Mouse (Mus musculus) cerebellum, adult 11-12 months (tissue): ENCODE measurements around the gene Gabbr2.
"Not testable (repeated sequence)": the region's sequence is repeated elsewhere in the genome, so short reads cannot be mapped to it uniquely, and the experiment has no call there.

ENCODE experiments used
- DNase-seq: peaks from one replicate; pipeline ENCODE4 v3.0.0; 2022

Gene Gabbr2

GRCm38 (mm10) chr4:46641283-46641682 is 350.4 kb downstream of the Gabbr2 start:
- no peak for DNase-seq

- no peak for DNase-seq
Measured at GRCm38 (mm10) chr4:46639866-46640265, 351.8 kb downstream of the Gabbr2 start.

GRCm38 (mm10) chr4:46637250-46637649 is 354.4 kb downstream of the Gabbr2 start:
- not testable (repeated sequence) for DNase-seq

GRCm38 (mm10) chr4:46635702-46636430 is 355.8 kb downstream of the Gabbr2 start:
- DNase-seq = no peak

GRCm38 (mm10) chr4:46634881-46635280 is 356.8 kb downstream of the Gabbr2 start:
- no peak for DNase-seq

- DNase-seq = not testable (repeated sequence)
Measured at GRCm38 (mm10) chr4:46633565-46633964, 358.1 kb downstream of the Gabbr2 start.

- no peak for DNase-seq
Measured at GRCm38 (mm10) chr4:46632465-46632864, 359.2 kb downstream of the Gabbr2 start.

- no peak for DNase-seq
Measured at GRCm38 (mm10) chr4:46630390-46630789, 361.3 kb downstream of the Gabbr2 start.

GRCm38 (mm10) chr4:46628873-46629272 is 362.8 kb downstream of the Gabbr2 start:
- DNase-seq = no peak

GRCm38 (mm10) chr4:46628081-46628480 is 363.6 kb downstream of the Gabbr2 start:
- no peak for DNase-seq

- DNase-seq = peak; percentile 86
Measured at GRCm38 (mm10) chr4:46625101-46625500, 366.6 kb downstream of the Gabbr2 start.

GRCm38 (mm10) chr4:46623007-46623406 is 368.7 kb downstream of the Gabbr2 start:
- DNase-seq = no peak

GRCm38 (mm10) chr4:46620946-46621345 is 370.7 kb downstream of the Gabbr2 start:
- DNase-seq = no peak

GRCm38 (mm10) chr4:46620330-46620729 is 371.3 kb downstream of the Gabbr2 start:
- DNase-seq = no peak

- no peak for DNase-seq
Measured at GRCm38 (mm10) chr4:46618196-46618817, 373.4 kb downstream of the Gabbr2 start.

GRCm38 (mm10) chr4:46617408-46617807 is 374.3 kb downstream of the Gabbr2 start:
- DNase-seq = no peak

- DNase-seq = no peak
Measured at GRCm38 (mm10) chr4:46614641-46615040, 377.0 kb downstream of the Gabbr2 start.

GRCm38 (mm10) chr4:46613618-46614017 is 378.1 kb downstream of the Gabbr2 start:
- DNase-seq = no peak
